Mouse (Mus musculus) forebrain, embryonic 13.5 days (tissue): ENCODE results near the gene Gsta2. TPM values are rescaled to one million over a fixed set of nuclear protein-coding genes. Genes with fewer than 3 reads are reported as not detected.
"Not testable (repeated sequence)": the region's sequence is repeated elsewhere in the genome, so short reads cannot be mapped to it uniquely, and the experiment has no call there.

Experiments
- ATAC-seq: fragments of 200-750 bp; cut with Nextera tagmentation; 2 replicates; pipeline ENCODE4 v1.8.0; 2017
- H3K27ac ChIP-seq: fragments of 300-500 bp; sonication (generic); 2 replicates; pipeline ENCODE4 v1.5.1; 2015; ENCODE audit warnings: inconsistent platforms, mild to moderate bottlenecking, moderate library complexity
- H3K27me3 ChIP-seq: fragments of 300-500 bp; sonication (generic); 2 replicates; pipeline ENCODE4 v1.6.1; 2015; ENCODE audit warnings: mild to moderate bottlenecking, inconsistent platforms
- H3K36me3 ChIP-seq: fragments of 300-500 bp; sonication (generic); 2 replicates; pipeline ENCODE4 v1.6.1; 2015; ENCODE audit warnings: mild to moderate bottlenecking, inconsistent platforms; ENCODE audit not compliant: poor library complexity, severe bottlenecking
- H3K4me1 ChIP-seq: fragments of 300-500 bp; sonication (generic); 2 replicates; pipeline ENCODE4 v1.6.1; 2015; ENCODE audit warnings: inconsistent platforms
- H3K4me2 ChIP-seq: fragments of 300-500 bp; sonication (generic); 2 replicates; pipeline ENCODE4 v1.6.1; 2015; ENCODE audit warnings: inconsistent platforms, mild to moderate bottlenecking, moderate library complexity
- H3K4me3 ChIP-seq: fragments of 300-500 bp; sonication (generic); 2 replicates; pipeline ENCODE4 v1.5.1; 2015; ENCODE audit warnings: mild to moderate bottlenecking, inconsistent platforms
- H3K9ac ChIP-seq: fragments of 300-500 bp; sonication (generic); 2 replicates; pipeline ENCODE4 v1.6.1; 2015; ENCODE audit warnings: mild to moderate bottlenecking, inconsistent platforms
- H3K9me3 ChIP-seq: fragments of 300-500 bp; sonication (generic); replicated peaks from 2 replicates; pipeline ENCODE4 v1.6.1; 2016; ENCODE audit warnings: inconsistent platforms
- WGBS: fragments of 180-500 bp; shearing (Covaris S2); methylation state at CpG from one replicate; pipeline ENCODE4 v1.1.7; 2015; 5-methylcytosine and 5-hydroxymethylcytosine counted together
- polyA plus RNA-seq: library from polyadenylated mRNA; unstranded; fragments of >200 nt; fragmentation: Nextera tagmentation; extraction: Ambion mirVana; gene quantifications from 2 replicates; pipeline ENCODE4 v1.2.1, GENCODE M21; 2015

The Gsta2 gene
- polyA plus RNA-seq, 1 experiment from 2014 or later, result not detected

DNA sequence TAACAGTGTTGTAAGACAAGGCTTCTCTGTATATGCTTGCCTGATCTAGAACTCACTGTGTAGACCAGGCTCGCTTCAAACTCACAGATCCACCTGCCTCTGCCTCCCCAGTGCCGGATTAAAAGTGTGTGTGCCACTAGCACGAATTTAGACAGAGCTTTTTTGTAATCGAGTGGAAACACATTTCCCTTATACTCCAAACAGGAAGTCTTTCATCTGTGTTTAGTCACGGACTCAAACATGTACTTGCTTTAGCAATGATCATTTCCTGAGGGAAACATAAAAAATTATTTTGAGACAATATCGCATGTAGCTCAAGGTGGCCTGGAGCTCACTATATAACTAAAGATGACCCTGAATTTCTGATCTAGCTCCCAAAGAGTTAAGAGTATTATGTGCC lies 7.8 kb upstream of the Gsta2 start:
- H3K9ac ChIP-seq, result no peak overlapping the region
- H3K36me3 ChIP-seq, result no peaks in the 10 kb centered on the region
- H3K4me1 ChIP-seq, result no peaks in the 10 kb centered on the region
- H3K4me3 ChIP-seq, result no peak overlapping the region
- 83% methylated on average over 6 of the region's 6 CpGs for WGBS
- H3K9me3 ChIP-seq, result no peaks in the 10 kb centered on the region
- no peaks in the 10 kb centered on the region for H3K27me3 ChIP-seq
- no peak overlapping the region for H3K27ac ChIP-seq
- no peak overlapping the region for H3K4me2 ChIP-seq
- no peak for ATAC-seq

DNA sequence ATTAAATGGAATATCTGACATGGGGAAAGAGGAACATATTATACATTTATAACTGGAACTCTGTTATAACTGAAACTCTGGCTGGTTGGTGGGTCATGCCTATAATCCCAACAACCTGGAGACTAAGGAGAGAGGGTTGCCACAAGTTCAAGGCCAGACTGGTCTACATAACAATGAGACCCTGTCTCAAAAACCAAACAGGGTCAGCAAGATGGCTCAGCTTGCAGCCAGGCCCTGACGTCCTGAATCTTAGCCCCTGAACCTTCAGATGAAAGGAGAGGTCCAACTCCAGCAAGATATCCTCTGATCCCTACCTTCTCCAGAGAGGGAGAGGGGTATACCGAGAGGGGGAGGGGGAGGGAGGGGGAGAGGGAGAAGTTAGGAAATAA lies 4.9 kb upstream of the Gsta2 start:
- WGBS, result 33% methylated on average over 2 of the region's 2 CpGs
- H3K4me1 ChIP-seq, result no peaks in the 10 kb centered on the region
- no peak overlapping the region for H3K4me2 ChIP-seq
- H3K9me3 ChIP-seq, result no peaks in the 10 kb centered on the region
- no peak overlapping the region for H3K4me3 ChIP-seq
- no peak for ATAC-seq
- H3K27ac ChIP-seq, result no peak overlapping the region
- H3K36me3 ChIP-seq, result no peaks in the 10 kb centered on the region
- no peaks in the 10 kb centered on the region for H3K27me3 ChIP-seq
- H3K9ac ChIP-seq, result no peak overlapping the region

DNA sequence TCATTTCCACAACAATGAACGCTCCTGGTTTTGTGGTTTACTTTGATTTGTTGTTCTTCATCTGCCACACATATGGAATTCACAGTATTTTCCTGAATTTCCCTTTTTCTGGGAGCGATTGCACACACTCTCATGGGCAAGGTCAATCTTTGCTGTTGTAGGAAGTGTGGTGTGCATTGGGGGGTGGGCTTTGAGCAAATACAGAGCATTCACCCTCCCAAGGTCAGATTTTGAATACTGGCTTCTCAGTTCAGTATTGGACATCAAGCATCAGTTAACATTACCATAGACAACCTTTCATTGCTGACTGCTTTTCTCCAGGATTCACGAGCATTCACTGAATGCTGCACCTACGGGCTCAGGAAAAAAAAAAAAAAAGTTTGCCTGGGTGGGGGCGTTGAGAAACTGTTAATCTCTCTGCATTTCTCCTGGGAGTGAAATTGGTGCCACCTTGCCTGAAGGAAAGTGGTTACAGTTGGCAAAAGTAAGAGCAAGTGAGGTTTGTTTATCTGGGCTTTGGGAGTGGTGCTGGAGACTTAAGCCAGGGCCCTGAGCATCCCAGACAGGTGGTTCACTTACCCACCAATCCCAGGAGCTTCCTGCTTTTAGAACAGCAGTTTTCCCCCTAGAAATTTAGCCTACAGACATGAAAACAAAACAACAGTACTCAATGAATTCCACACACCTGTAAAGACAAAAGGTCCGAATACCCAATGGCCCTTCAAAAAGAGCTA lies 4.3 kb upstream of the Gsta2 start:
- Histone ChIP-seq H3K4me3 (no peak overlapping the region), H3K4me1 (no peaks in the 10 kb centered on the region), H3K27ac (no peak overlapping the region), H3K4me2 (no peak overlapping the region), H3K9me3 (no peaks in the 10 kb centered on the region), H3K9ac (no peak overlapping the region), H3K36me3 (no peaks in the 10 kb centered on the region), H3K27me3 (no peaks in the 10 kb centered on the region)
- 80% methylated on average over 6 of the region's 6 CpGs for WGBS
- no peak for ATAC-seq

DNA sequence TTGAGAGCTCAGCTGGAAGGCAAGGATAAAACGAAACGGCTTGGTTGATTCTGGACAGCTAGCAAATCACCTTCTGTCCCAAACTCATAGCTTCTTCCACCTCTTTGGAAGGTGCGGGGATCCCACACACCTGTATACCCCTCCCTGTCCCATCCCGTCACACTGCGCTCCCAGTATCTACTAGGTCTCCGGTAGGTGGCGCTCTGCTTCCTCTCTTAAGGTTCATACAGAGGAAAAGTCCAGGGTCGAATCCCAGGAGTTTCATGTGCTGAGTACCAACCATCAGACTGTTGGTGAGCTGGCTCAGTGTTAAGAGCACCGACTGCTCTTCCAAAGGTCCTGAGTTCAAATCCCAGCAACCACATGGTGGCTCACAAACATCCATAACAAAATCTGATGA lies 2.5 kb upstream of the Gsta2 start:
- WGBS, result 14% methylated on average over 9 of the region's 9 CpGs
- no peak overlapping the region for H3K4me2 ChIP-seq
- no peaks in the 10 kb centered on the region for H3K36me3 ChIP-seq
- H3K27ac ChIP-seq, result no peak overlapping the region
- peak; percentile 69; the same call in 1 of the 2 replicates for ATAC-seq
- H3K4me3 ChIP-seq, result no peak overlapping the region
- no peaks in the 10 kb centered on the region for H3K4me1 ChIP-seq
- H3K9me3 ChIP-seq, result no peaks in the 10 kb centered on the region
- no peaks in the 10 kb centered on the region for H3K27me3 ChIP-seq
- H3K9ac ChIP-seq, result no peak overlapping the region

DNA sequence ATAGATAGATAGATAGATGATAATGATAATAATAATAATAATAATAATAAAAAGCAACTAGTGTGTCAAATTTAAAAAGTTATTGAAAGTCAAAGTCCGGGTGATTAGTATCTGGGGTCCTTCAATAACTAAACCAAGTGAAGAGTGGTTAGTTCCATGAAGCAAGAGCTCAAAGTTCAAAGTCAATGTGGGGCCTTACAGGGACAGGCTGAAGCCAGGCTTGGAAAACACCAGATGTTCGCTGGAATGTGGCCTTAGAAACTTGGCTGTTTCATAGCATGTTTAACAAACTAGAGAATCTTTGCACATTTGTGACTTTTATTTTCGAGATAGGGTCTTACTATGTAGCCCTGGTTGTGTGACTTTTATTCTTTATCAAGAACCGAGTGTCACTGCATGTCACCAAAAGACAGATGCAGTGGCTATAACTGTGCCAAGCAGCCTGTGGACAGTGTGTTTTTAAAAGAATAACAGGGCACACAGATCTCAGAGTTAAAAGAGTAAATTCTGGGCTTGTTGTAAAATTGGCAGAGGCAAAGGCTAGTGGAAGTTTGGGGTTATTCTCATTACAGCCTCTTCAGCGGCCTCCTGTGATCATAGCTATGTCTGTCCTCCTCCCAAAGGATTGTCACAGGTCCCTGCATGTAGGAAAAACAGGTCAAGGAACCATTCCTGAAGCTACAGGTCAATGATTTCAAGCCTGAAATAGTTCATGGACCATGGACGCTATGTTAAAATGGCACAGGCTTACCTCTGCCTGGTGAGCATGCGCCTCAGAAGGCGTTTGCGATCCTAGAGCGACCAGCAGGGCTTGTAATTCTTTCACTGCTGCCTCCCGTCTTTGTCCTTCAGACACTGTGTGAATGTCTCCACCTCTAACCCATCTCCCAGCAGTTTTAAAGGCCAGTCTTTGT lies 666 bp downstream of the Gsta2 start:
- H3K9ac ChIP-seq, result no peak overlapping the region
- H3K27me3 ChIP-seq, result no peaks in the 10 kb centered on the region
- H3K9me3 ChIP-seq, result no peaks in the 10 kb centered on the region
- WGBS, result 83% methylated on average over 11 of the region's 11 CpGs
- H3K4me3 ChIP-seq, result no peak overlapping the region
- H3K4me2 ChIP-seq, result no peak overlapping the region
- H3K4me1 ChIP-seq, result no peaks in the 10 kb centered on the region
- no peaks in the 10 kb centered on the region for H3K36me3 ChIP-seq
- no peak overlapping the region for H3K27ac ChIP-seq
- no peak for ATAC-seq

DNA sequence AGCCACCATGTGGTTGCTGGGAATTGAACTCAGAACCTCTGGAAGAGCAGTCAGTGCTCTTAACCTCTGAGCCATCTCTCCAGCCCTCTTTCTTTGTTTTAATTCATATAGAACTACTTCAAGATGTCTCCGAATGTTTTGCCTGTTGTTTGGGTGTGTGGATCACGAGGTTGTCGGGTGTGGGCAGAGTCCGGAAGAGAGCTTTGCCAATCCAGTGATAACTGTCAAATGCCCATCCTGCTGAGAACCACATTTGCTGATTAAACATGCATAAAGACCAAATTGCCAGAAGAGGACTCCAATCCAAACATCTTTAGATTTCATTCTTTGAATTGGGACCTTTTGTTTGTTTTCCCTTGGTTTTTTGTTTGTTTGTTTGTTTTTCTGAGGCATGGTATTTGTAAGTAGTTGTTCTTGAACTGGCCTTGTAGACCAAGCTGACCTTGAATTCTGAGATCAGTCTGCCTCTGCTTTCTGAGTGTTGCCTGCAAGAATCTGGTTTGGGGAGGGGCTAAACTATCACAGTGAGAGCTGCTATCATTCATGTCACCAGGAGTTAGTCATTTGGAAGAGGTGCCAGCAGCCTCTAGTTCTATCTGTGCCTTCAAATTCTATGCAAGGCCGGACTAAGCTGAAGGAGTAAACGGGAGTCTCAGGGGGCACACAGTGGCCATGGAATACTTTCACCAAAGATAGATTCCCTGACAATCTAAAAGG lies 3.9 kb downstream of the Gsta2 start:
- Histone ChIP-seq H3K27ac (no peak overlapping the region), H3K4me3 (no peak overlapping the region), H3K27me3 (no peaks in the 10 kb centered on the region), H3K4me2 (no peak overlapping the region), H3K4me1 (no peaks in the 10 kb centered on the region), H3K36me3 (no peaks in the 10 kb centered on the region), H3K9ac (no peak overlapping the region), H3K9me3 (no peaks in the 10 kb centered on the region)
- no peak for ATAC-seq
- WGBS, result 84% methylated on average over 6 of the region's 6 CpGs

DNA sequence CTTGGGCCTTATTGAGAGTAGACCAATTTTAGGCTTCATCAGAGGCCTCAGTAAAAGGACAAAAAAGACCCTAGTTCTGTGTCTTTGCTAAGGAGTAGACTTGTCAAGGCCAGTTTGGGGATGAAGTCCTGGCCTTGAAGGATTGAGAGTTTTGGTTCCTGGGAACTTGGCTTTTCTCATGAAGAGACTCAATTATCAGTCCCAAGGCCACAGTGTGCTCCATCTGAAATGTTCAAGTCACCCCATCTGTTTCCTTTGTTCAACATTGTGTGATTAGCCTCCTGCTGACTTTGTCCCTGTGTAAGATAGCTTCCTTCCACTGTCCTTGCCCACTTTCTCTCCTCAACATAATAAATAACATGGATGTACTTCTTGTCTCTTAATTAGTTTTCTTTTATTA lies 5.6 kb downstream of the Gsta2 start:
- H3K27me3 ChIP-seq, H3K9ac ChIP-seq, H3K36me3 ChIP-seq, ATAC-seq, H3K4me1 ChIP-seq, H3K4me3 ChIP-seq, H3K9me3 ChIP-seq, H3K27ac ChIP-seq, H3K4me2 ChIP-seq: not testable (repeated sequence)

DNA sequence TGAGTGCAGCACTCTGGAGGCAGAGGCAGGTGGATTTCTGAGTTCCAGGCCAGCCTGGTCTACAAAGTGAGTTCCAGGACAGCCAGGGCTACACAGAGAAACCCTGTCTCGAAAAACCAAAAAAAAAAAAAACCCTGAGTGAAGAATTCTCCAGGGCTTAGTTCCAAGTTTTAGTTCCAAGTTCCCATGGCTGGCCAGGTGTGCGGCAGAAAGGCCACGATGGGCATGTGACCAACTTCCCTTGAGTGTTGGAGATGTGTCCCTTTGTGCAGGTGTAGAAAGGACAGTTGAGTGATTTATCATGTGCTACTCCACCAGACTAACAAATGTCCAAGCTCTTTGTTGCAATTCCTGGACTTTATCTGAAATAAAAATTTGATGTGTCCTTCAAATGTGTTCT lies 6.4 kb downstream of the Gsta2 start:
- H3K36me3 ChIP-seq, H3K9ac ChIP-seq, H3K4me3 ChIP-seq, H3K9me3 ChIP-seq, ATAC-seq, H3K27me3 ChIP-seq, H3K27ac ChIP-seq, H3K4me1 ChIP-seq, H3K4me2 ChIP-seq: not testable (repeated sequence)
- WGBS, result 85% methylated on average over 3 of the region's 3 CpGs

DNA sequence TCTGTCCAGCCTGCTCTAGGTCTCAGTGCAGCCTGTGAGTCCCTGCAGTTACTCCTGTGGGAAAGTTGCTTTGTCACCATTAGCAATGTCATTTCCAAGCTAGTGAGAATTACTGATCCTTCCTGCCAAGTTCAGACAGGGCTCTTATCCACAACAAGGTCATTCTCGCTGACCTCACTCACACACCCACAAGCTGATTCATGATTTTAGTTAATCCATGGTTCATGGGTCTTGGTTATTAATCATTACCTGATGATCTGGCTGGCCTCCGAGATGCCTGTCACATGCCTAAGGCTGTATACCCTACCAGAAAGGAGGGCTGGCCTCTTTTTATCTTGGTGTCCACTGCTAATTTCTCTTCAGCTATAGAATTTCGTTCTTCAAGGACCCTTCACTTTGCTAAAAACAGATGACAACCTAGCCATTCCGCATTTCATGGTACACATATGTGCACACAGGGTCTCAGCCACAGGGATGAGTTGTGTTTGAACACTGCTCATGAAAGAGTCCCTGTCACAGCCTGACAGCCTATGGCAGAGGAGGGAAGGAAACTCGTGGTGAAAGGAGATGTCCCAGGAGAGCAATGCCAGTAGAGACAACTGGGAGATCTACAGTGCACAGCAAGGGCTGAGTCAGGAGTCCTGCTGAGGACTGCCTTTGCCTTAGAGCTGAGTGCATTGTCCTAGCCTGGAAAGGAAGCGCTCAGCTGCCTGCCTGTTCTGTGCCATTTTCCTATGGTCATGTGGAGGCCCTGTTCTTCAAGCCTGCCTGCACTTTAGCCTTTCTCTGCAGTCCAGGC lies 7.2 kb downstream of the Gsta2 start:
- not testable (repeated sequence) for H3K4me1 ChIP-seq, H3K4me2 ChIP-seq, H3K36me3 ChIP-seq, H3K27ac ChIP-seq, H3K27me3 ChIP-seq, ATAC-seq, H3K9ac ChIP-seq, H3K4me3 ChIP-seq, H3K9me3 ChIP-seq
- 74% methylated on average over 6 of the region's 6 CpGs for WGBS

DNA sequence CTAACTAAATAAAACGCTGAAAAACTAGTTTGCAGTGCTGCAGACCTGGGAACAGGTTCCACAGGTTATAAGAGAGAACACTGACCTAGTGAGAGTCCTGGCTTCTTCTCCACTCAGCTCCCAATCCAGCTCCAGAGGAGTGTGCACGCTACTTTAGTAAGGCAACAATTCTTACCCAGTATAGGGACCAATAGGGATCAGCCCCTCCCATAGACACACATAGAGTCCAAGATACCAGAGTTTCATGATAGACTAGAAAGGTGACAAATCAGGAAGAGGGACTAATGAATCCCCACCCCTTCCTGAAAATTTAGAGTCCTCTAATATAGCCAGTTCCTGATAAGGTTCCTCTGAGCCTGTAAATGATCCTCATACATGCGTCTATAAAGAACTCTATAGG lies 8.6 kb downstream of the Gsta2 start:
- H3K9ac ChIP-seq, result no peak overlapping the region
- H3K4me1 ChIP-seq, result no peaks in the 10 kb centered on the region
- H3K4me2 ChIP-seq, result no peak overlapping the region
- H3K27ac ChIP-seq, result no peak overlapping the region
- no peak overlapping the region for H3K4me3 ChIP-seq
- H3K9me3 ChIP-seq, result no peaks in the 10 kb centered on the region
- H3K36me3 ChIP-seq, result no peaks in the 10 kb centered on the region
- H3K27me3 ChIP-seq, result no peaks in the 10 kb centered on the region
- no peak for ATAC-seq
- 65% methylated on average over 3 of the region's 3 CpGs for WGBS

DNA sequence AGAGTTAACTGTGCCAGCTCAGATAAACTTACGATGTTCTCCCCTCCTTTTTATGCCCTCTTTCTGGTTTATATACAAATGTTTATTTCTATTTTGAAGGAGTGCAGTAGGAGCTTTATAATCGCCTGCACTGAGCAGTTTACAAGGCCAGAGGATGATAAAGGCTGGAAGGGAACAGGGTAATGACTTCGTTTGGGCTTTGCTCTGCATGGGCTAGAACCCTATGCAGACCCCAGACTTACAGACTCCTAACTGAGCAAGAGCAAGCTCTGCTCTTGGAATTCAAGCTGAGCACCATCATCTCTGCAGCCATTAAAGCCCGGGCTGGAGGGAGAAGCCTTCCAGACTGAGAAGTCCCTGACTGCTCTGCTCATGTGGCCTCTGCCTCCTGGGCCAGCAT lies 10.4 kb downstream of the Gsta2 start:
- H3K27ac ChIP-seq, ATAC-seq, H3K4me3 ChIP-seq, H3K9me3 ChIP-seq, H3K27me3 ChIP-seq, H3K4me1 ChIP-seq, H3K36me3 ChIP-seq, H3K9ac ChIP-seq, H3K4me2 ChIP-seq: not testable (repeated sequence)
- WGBS, result 73% methylated on average over 4 of the region's 4 CpGs

DNA sequence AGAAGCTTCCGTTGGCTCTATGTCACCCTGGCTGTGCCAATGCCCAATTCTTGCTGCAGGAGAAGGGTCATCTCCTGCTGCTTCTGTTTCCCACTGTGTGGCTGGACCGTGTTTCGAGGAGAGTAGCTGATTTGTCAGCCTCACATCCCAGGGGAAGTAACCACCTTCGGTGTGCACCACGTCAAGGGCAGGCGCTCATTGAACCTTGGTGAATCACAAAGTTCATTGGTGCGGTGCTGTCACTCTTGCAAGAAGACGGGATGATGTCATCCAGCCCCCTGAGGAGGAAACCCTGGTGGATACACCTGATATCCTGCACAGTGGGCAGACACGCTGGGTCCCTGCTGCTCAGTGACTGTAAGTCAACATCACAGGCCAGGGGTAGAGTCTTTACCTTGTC lies 12.5 kb downstream of the Gsta2 start:
- not testable (repeated sequence) for H3K9me3 ChIP-seq, H3K27ac ChIP-seq, ATAC-seq, H3K4me2 ChIP-seq, H3K36me3 ChIP-seq, H3K4me1 ChIP-seq, H3K27me3 ChIP-seq, H3K4me3 ChIP-seq, H3K9ac ChIP-seq
- 90% methylated on average over 9 of the region's 9 CpGs for WGBS
